Mouse (Mus musculus) heart, adult 11 months (tissue): ENCODE measurements around the gene Nlgn2.

ENCODE experiments used
- DNase-seq: peaks from one replicate; pipeline ENCODE4 v3.0.0; 2022

Nlgn2 gene

GRCm38 (mm10) chr11:69837604-69837951 is at the start of gene Nlgn2:
Gene Nlgn2, minus strand, starts transcription at chr11:69837784.
- no peak for DNase-seq

GRCm38 (mm10) chr11:69886907-69887635 is 49.5 kb upstream of the Nlgn2 start:
- DNase-seq, result no peak

GRCm38 (mm10) chr11:69884663-69885062 is 47.1 kb upstream of the Nlgn2 start:
- DNase-seq, result no peak

GRCm38 (mm10) chr11:69884240-69884639 is 46.7 kb upstream of the Nlgn2 start:
- DNase-seq, result no peak

GRCm38 (mm10) chr11:69883527-69884151 is 46.1 kb upstream of the Nlgn2 start:
- peak; percentile 93 for DNase-seq

GRCm38 (mm10) chr11:69883066-69883465 is 45.5 kb upstream of the Nlgn2 start:
- DNase-seq, result peak; percentile 90

GRCm38 (mm10) chr11:69881787-69882670 is 44.4 kb upstream of the Nlgn2 start:
- DNase-seq, result peak; percentile 94

GRCm38 (mm10) chr11:69880853-69881603 is 43.4 kb upstream of the Nlgn2 start, which contains the start of gene Kctd11:
Gene Kctd11, minus strand, starts transcription at chr11:69881406.
- DNase-seq, result peak; percentile 100

GRCm38 (mm10) chr11:69880506-69880852 is 42.9 kb upstream of the Nlgn2 start:
- DNase-seq, result no peak

GRCm38 (mm10) chr11:69879711-69880110 is 42.1 kb upstream of the Nlgn2 start:
- peak; percentile 96 for DNase-seq

GRCm38 (mm10) chr11:69878952-69879351 is 41.4 kb upstream of the Nlgn2 start:
- DNase-seq, result no peak

GRCm38 (mm10) chr11:69878399-69878798 is 40.8 kb upstream of the Nlgn2 start:
- no peak for DNase-seq

- peak; percentile 90 for DNase-seq
Observed at GRCm38 (mm10) chr11:69877878-69878277, 40.3 kb upstream of the Nlgn2 start, which contains the start of gene Tmem95. Gene Tmem95, minus strand, starts transcription at chr11:69878018.

- DNase-seq, result peak; percentile 99
Observed at GRCm38 (mm10) chr11:69876867-69877266, 39.3 kb upstream of the Nlgn2 start.

GRCm38 (mm10) chr11:69876186-69876585 is 38.6 kb upstream of the Nlgn2 start:
- peak; percentile 99 for DNase-seq

GRCm38 (mm10) chr11:69872451-69872850 is 34.9 kb upstream of the Nlgn2 start:
- DNase-seq, result no peak

GRCm38 (mm10) chr11:69871822-69872221 is 34.2 kb upstream of the Nlgn2 start:
- DNase-seq, result no peak

- DNase-seq, result no peak
Observed at GRCm38 (mm10) chr11:69870289-69871069, 32.9 kb upstream of the Nlgn2 start.

GRCm38 (mm10) chr11:69867335-69867734 is 29.8 kb upstream of the Nlgn2 start:
- DNase-seq, result peak; percentile 88

- peak; percentile 84 for DNase-seq
Observed at GRCm38 (mm10) chr11:69865561-69865960, 28.0 kb upstream of the Nlgn2 start.

- DNase-seq, result peak; percentile 78
Observed at GRCm38 (mm10) chr11:69864138-69864860, 26.7 kb upstream of the Nlgn2 start.
